Mouse (Mus musculus) forebrain, embryonic 15.5 days (tissue): ENCODE measurements around the gene 4930452B06Rik. TPM values are rescaled to one million over a fixed set of nuclear protein-coding genes. Genes with fewer than 3 reads are reported as not detected.
"Not testable (repeated sequence)": the region's sequence is repeated elsewhere in the genome, so short reads cannot be mapped to it uniquely, and the experiment has no call there.

Source experiments
- ATAC-seq: fragments of 200-750 bp; cut with Nextera tagmentation; replicated peaks from 2 replicates; pipeline ENCODE4 v1.8.0; 2017; ENCODE audit warnings: mild to moderate bottlenecking, moderate TSS enrichment, moderate library complexity
- H3K27ac ChIP-seq: fragments of 300-500 bp; sonication (generic); replicated peaks from 2 replicates; pipeline ENCODE4 v1.5.1; 2015; ENCODE audit warnings: mild to moderate bottlenecking, inconsistent platforms
- H3K27me3 ChIP-seq: fragments of 300-500 bp; sonication (generic); 2 replicates; pipeline ENCODE4 v1.6.1; 2015; ENCODE audit warnings: inconsistent platforms
- H3K36me3 ChIP-seq: fragments of 300-500 bp; sonication (generic); 2 replicates; pipeline ENCODE4 v1.6.1; 2015; ENCODE audit warnings: mild to moderate bottlenecking, inconsistent platforms
- H3K4me1 ChIP-seq: fragments of 300-500 bp; sonication (generic); 2 replicates; pipeline ENCODE4 v1.6.1; 2015; ENCODE audit warnings: inconsistent platforms
- H3K4me2 ChIP-seq: fragments of 300-500 bp; sonication (generic); replicated peaks from 2 replicates; pipeline ENCODE4 v1.6.1; 2015; ENCODE audit warnings: mild to moderate bottlenecking, inconsistent platforms
- H3K4me3 ChIP-seq: fragments of 300-500 bp; sonication (generic); 2 replicates; pipeline ENCODE4 v1.5.1; 2015; ENCODE audit warnings: mild to moderate bottlenecking, inconsistent platforms
- H3K9ac ChIP-seq: fragments of 300-500 bp; sonication (generic); replicated peaks from 2 replicates; pipeline ENCODE4 v1.6.1; 2015; ENCODE audit warnings: mild to moderate bottlenecking, inconsistent platforms
- H3K9me3 ChIP-seq: fragments of 300-500 bp; sonication (generic); 2 replicates; pipeline ENCODE4 v1.6.1; 2016; ENCODE audit warnings: inconsistent platforms
- WGBS: fragments of 180-500 bp; shearing (Covaris S2); methylation state at CpG from one replicate; pipeline ENCODE4 v1.1.7; 2015; ENCODE audit warnings: mixed read lengths; 5-methylcytosine and 5-hydroxymethylcytosine counted together
- polyA plus RNA-seq: library from polyadenylated mRNA; unstranded; fragments of >200 nt; fragmentation: Nextera tagmentation; extraction: Ambion mirVana; gene quantifications from 2 replicates; pipeline ENCODE4 v1.2.1, GENCODE M21; 2015

Gene 4930452B06Rik
- polyA plus RNA-seq, 1 experiment from 2014 or later, result 6.5 TPM

GRCm38 (mm10) chr14:8620580-8620979 is 45.5 kb downstream of the 4930452B06Rik start:
- no peaks in the 10 kb centered on the region for H3K4me1 ChIP-seq
- no peak overlapping the region for H3K4me2 ChIP-seq
- no peak overlapping the region for H3K9ac ChIP-seq
- H3K9me3 ChIP-seq, result no peaks in the 10 kb centered on the region
- H3K27me3 ChIP-seq, result no peaks in the 10 kb centered on the region
- 87% methylated on average over 5 of the region's 5 CpGs for WGBS
- no peak overlapping the region for H3K4me3 ChIP-seq
- H3K36me3 ChIP-seq, result no peaks in the 10 kb centered on the region
- no peak for ATAC-seq
- no peak overlapping the region for H3K27ac ChIP-seq

GRCm38 (mm10) chr14:8615636-8616035 is 50.4 kb downstream of the 4930452B06Rik start:
- WGBS, result 76% methylated on average over 7 of the region's 7 CpGs
- Histone ChIP-seq H3K4me1 (no peaks in the 10 kb centered on the region), H3K36me3 (no peaks in the 10 kb centered on the region), H3K4me2 (no peak overlapping the region), H3K27ac (no peak overlapping the region), H3K27me3 (no peaks in the 10 kb centered on the region), H3K9me3 (no peaks in the 10 kb centered on the region), H3K4me3 (no peak overlapping the region), H3K9ac (no peak overlapping the region)
- no peak for ATAC-seq

GRCm38 (mm10) chr14:8614430-8614829 is 51.6 kb downstream of the 4930452B06Rik start:
- not testable (repeated sequence) for H3K4me2 ChIP-seq, H3K27ac ChIP-seq, H3K4me1 ChIP-seq, H3K36me3 ChIP-seq, H3K9me3 ChIP-seq, ATAC-seq, H3K27me3 ChIP-seq, H3K9ac ChIP-seq, H3K4me3 ChIP-seq
- 92% methylated on average over 1 of the region's 1 CpGs for WGBS

- Histone ChIP-seq H3K4me2 (no peak overlapping the region), H3K27ac (no peak overlapping the region), H3K36me3 (no peaks in the 10 kb centered on the region), H3K4me1 (0 out of 2 replicates have a peak, but pooled peaks cover 2% of the 10 kb centered on the region), H3K9ac (no peak overlapping the region), H3K9me3 (no peaks in the 10 kb centered on the region), H3K27me3 (no peaks in the 10 kb centered on the region), H3K4me3 (no peak overlapping the region)
- no peak for ATAC-seq
Observed at GRCm38 (mm10) chr14:8612080-8612479, 54.0 kb downstream of the 4930452B06Rik start.

- Histone ChIP-seq H3K9me3 (no peaks in the 10 kb centered on the region), H3K9ac (no peak overlapping the region), H3K27ac (no peak overlapping the region), H3K4me1 (0 out of 2 replicates have a peak, but pooled peaks cover 2% of the 10 kb centered on the region), H3K36me3 (no peaks in the 10 kb centered on the region), H3K4me3 (no peak overlapping the region), H3K4me2 (no peak overlapping the region), H3K27me3 (no peaks in the 10 kb centered on the region)
- WGBS, result 85% methylated on average over 3 of the region's 3 CpGs
- ATAC-seq, result no peak
Observed at GRCm38 (mm10) chr14:8610108-8610507, 55.9 kb downstream of the 4930452B06Rik start.

- ATAC-seq, result peak; percentile 83
- H3K27ac ChIP-seq, result no peak overlapping the region
- WGBS, result 5% methylated on average over 3 of the region's 3 CpGs
Observed at GRCm38 (mm10) chr14:8608559-8609171, 57.4 kb downstream of the 4930452B06Rik start.

GRCm38 (mm10) chr14:8604898-8605297 is 61.1 kb downstream of the 4930452B06Rik start:
- no peak overlapping the region for H3K4me2 ChIP-seq
- no peak overlapping the region for H3K4me3 ChIP-seq
- H3K9ac ChIP-seq, result no peak overlapping the region
- no peak overlapping the region for H3K27ac ChIP-seq
- WGBS, result 89% methylated on average over 2 of the region's 2 CpGs
- H3K9me3 ChIP-seq, result no peaks in the 10 kb centered on the region
- H3K4me1 ChIP-seq, result 0 out of 2 replicates have a peak, but pooled peaks cover 2% of the 10 kb centered on the region
- no peak for ATAC-seq
- no peaks in the 10 kb centered on the region for H3K27me3 ChIP-seq
- no peaks in the 10 kb centered on the region for H3K36me3 ChIP-seq

More at GRCm38 (mm10) chr14:8608559-8609171, 57.4 kb downstream of the 4930452B06Rik start:
- Histone ChIP-seq H3K4me2 (no peak overlapping the region), H3K9me3 (no peaks in the 10 kb centered on the region), H3K27me3 (no peaks in the 10 kb centered on the region), H3K4me3 (no peak overlapping the region), H3K9ac (no peak overlapping the region), H3K36me3 (no peaks in the 10 kb centered on the region), H3K4me1 (0 out of 2 replicates have a peak, but pooled peaks cover 2% of the 10 kb centered on the region)

GRCm38 (mm10) chr14:8585031-8585430 is 81.0 kb downstream of the 4930452B06Rik start:
- H3K27me3 ChIP-seq, result no peaks in the 10 kb centered on the region
- H3K4me3 ChIP-seq, result no peak overlapping the region
- WGBS, result 94% methylated on average over 1 of the region's 1 CpGs

GRCm38 (mm10) chr14:8551006-8551405 is 115.0 kb downstream of the 4930452B06Rik start:
- not testable (repeated sequence) for H3K27ac ChIP-seq, ATAC-seq, H3K4me3 ChIP-seq, H3K4me1 ChIP-seq, H3K27me3 ChIP-seq, H3K9ac ChIP-seq, H3K4me2 ChIP-seq, H3K36me3 ChIP-seq, H3K9me3 ChIP-seq
- WGBS, result 95% methylated on average over 2 of the region's 2 CpGs

More at GRCm38 (mm10) chr14:8585031-8585430, 81.0 kb downstream of the 4930452B06Rik start:
- no peaks in the 10 kb centered on the region for H3K36me3 ChIP-seq
- no peak overlapping the region for H3K9ac ChIP-seq
- no peak overlapping the region for H3K4me2 ChIP-seq
- H3K27ac ChIP-seq, result no peak overlapping the region
- H3K9me3 ChIP-seq, result no peaks in the 10 kb centered on the region
- H3K4me1 ChIP-seq, result peaks cover 4% of the 10 kb centered on the region; the same call in 1 of the 2 replicates
- no peak for ATAC-seq

GRCm38 (mm10) chr14:8549108-8549507 is 116.9 kb downstream of the 4930452B06Rik start:
- no peak overlapping the region for H3K27ac ChIP-seq
- no peak overlapping the region for H3K9ac ChIP-seq
- no peaks in the 10 kb centered on the region for H3K36me3 ChIP-seq
- no peak for ATAC-seq
- no peak overlapping the region for H3K4me3 ChIP-seq
- H3K9me3 ChIP-seq, result no peaks in the 10 kb centered on the region
- no peaks in the 10 kb centered on the region for H3K27me3 ChIP-seq
- no peaks in the 10 kb centered on the region for H3K4me1 ChIP-seq
- WGBS, result 65% methylated on average over 4 of the region's 4 CpGs
- no peak overlapping the region for H3K4me2 ChIP-seq

- H3K4me3 ChIP-seq, result no peak overlapping the region
- H3K27me3 ChIP-seq, result no peaks in the 10 kb centered on the region
- no peak overlapping the region for H3K9ac ChIP-seq
- no peaks in the 10 kb centered on the region for H3K4me1 ChIP-seq
- H3K4me2 ChIP-seq, result no peak overlapping the region
- 90% methylated on average over 3 of the region's 3 CpGs for WGBS
- H3K27ac ChIP-seq, result no peak overlapping the region
- ATAC-seq, result no peak
- H3K36me3 ChIP-seq, result no peaks in the 10 kb centered on the region
- H3K9me3 ChIP-seq, result no peaks in the 10 kb centered on the region
Observed at GRCm38 (mm10) chr14:8536024-8536423, 130.0 kb downstream of the 4930452B06Rik start.

GRCm38 (mm10) chr14:8525232-8525631 is 140.8 kb downstream of the 4930452B06Rik start:
- WGBS, result 64% methylated on average over 6 of the region's 6 CpGs
- no peak for ATAC-seq

GRCm38 (mm10) chr14:8517681-8518080 is 148.4 kb downstream of the 4930452B06Rik start:
- Histone ChIP-seq H3K36me3 (no peaks in the 10 kb centered on the region), H3K4me1 (peaks cover 8% of the 10 kb centered on the region; the same call in 1 of the 2 replicates), H3K9me3 (no peaks in the 10 kb centered on the region), H3K27me3 (no peaks in the 10 kb centered on the region), H3K9ac (no peak overlapping the region), H3K4me2 (no peak overlapping the region), H3K27ac (no peak overlapping the region), H3K4me3 (no peak overlapping the region)
- ATAC-seq, result no peak
- 89% methylated on average over 6 of the region's 6 CpGs for WGBS

More at GRCm38 (mm10) chr14:8525232-8525631, 140.8 kb downstream of the 4930452B06Rik start:
- H3K36me3 ChIP-seq, result no peaks in the 10 kb centered on the region
- no peak overlapping the region for H3K9ac ChIP-seq
- peaks cover 11% of the 10 kb centered on the region; the same call in 1 of the 2 replicates for H3K9me3 ChIP-seq
- no peak overlapping the region for H3K4me3 ChIP-seq
- no peaks in the 10 kb centered on the region for H3K4me1 ChIP-seq
- H3K27me3 ChIP-seq, result no peaks in the 10 kb centered on the region
- H3K27ac ChIP-seq, result no peak overlapping the region
- no peak overlapping the region for H3K4me2 ChIP-seq
